Mouse (Mus musculus) MEL (cell line): ENCODE data around the gene Aunip. TPM values are rescaled to one million over a fixed set of nuclear protein-coding genes. Genes with fewer than 3 reads are reported as not detected.

Experiments used
- DNase-seq: peaks from one replicate; pipeline ENCODE4 v3.0.0; 2011; ENCODE audit warnings: low read depth, low spot score
- H3K27ac ChIP-seq: 2 replicates; pipeline ENCODE4 v1.5.1; 2012; ENCODE audit warnings: low read depth, mild to moderate bottlenecking, control low read depth, low read length, moderate library complexity; ENCODE audit not compliant: control insufficient read depth
- H3K27me3 ChIP-seq, 2 experiments: fragments of 150-350 bp in 1 of 2; sonication (generic) in 1 of 2; 2 replicates each; pipeline ENCODE4 v1.6.1; 2012; ENCODE audit warnings: low read length in 2 of 2, mild to moderate bottlenecking in 2 of 2, improper control_type of control experiment in 1 of 2, moderate library complexity in 1 of 2; ENCODE audit not compliant: insufficient read depth in 2 of 2, control insufficient read depth in 1 of 2
- H3K36me3 ChIP-seq, 2 experiments: 2 replicates each; pipeline ENCODE4 v1.6.1; 2012 to 2014; ENCODE audit warnings: low read length in 2 of 2, improper control_type of control experiment in 1 of 2, inconsistent platforms in 1 of 2, mild to moderate bottlenecking in 1 of 2; ENCODE audit not compliant: insufficient read depth in 2 of 2, control insufficient read depth in 1 of 2
- H3K4me1 ChIP-seq, 2 experiments: fragments of 150-350 bp in 1 of 2; sonication (generic) in 1 of 2; 2 replicates each; pipeline ENCODE4 v1.6.1; 2012; ENCODE audit warnings: low read length in 2 of 2, improper control_type of control experiment in 1 of 2, mild to moderate bottlenecking in 1 of 2; ENCODE audit not compliant: insufficient read depth in 2 of 2, control insufficient read depth in 1 of 2
- H3K4me3 ChIP-seq, 2 experiments: fragments of 150-350 bp in 1 of 2; sonication (generic) in 1 of 2; 2 replicates each; pipeline ENCODE4 v1.5.1; 2012; ENCODE audit warnings: low read depth in 2 of 2, low read length in 2 of 2, mild to moderate bottlenecking in 2 of 2, moderate library complexity in 2 of 2, control low read depth in 1 of 2, improper control_type of control experiment in 1 of 2; ENCODE audit not compliant: control insufficient read depth in 1 of 2, insufficient read depth in 1 of 2
- H3K79me2 ChIP-seq: 2 replicates; pipeline ENCODE4 v1.6.1; 2012; ENCODE audit warnings: mild to moderate bottlenecking, low read length, moderate library complexity; ENCODE audit not compliant: control insufficient read depth, poor library complexity, insufficient read depth
- H3K9ac ChIP-seq: 2 replicates; pipeline ENCODE4 v1.6.1; 2012; ENCODE audit warnings: low read depth, mild to moderate bottlenecking, control low read depth, low read length, moderate library complexity; ENCODE audit not compliant: control insufficient read depth, poor library complexity, severe bottlenecking
- H3K9me3 ChIP-seq: fragments of 150-350 bp; sonication (generic); replicated peaks from 2 replicates; pipeline ENCODE4 v1.6.1; 2012; ENCODE audit warnings: mild to moderate bottlenecking, low read length, improper control_type of control experiment, moderate library complexity; ENCODE audit not compliant: insufficient read depth
- BHLHE40 ChIP-seq: IDR thresholded peaks from 2 replicates; pipeline ENCODE4 v1.6.1; 2012; ENCODE audit warnings: low read depth, mild to moderate bottlenecking, inconsistent platforms, low read length, improper control_type of control experiment, borderline replicate concordance
- CHD2 ChIP-seq: IDR thresholded peaks from 2 replicates; pipeline ENCODE4 v1.6.1; 2011; ENCODE audit warnings: low read length, improper control_type of control experiment
- E2F4 ChIP-seq: IDR thresholded peaks from 2 replicates; pipeline ENCODE4 v1.6.1; 2011; ENCODE audit warnings: low read depth, low read length, improper control_type of control experiment, borderline replicate concordance
- ELF1 ChIP-seq: IDR thresholded peaks from 2 replicates; pipeline ENCODE4 v1.6.1; 2014; ENCODE audit warnings: low read depth, mild to moderate bottlenecking, inconsistent platforms, low read length, improper control_type of control experiment, moderate library complexity
- ETS1 ChIP-seq: IDR thresholded peaks from 2 replicates; pipeline ENCODE4 v1.6.1; 2012; ENCODE audit warnings: low read depth, mild to moderate bottlenecking, inconsistent platforms, low read length, improper control_type of control experiment, moderate library complexity
- HCFC1 ChIP-seq: IDR thresholded peaks from 2 replicates; pipeline ENCODE4 v1.6.1; 2012; ENCODE audit warnings: low read depth, mild to moderate bottlenecking, inconsistent platforms, low read length, improper control_type of control experiment, moderate library complexity
- JUND ChIP-seq: IDR thresholded peaks from 2 replicates; pipeline ENCODE4 v1.6.1; 2011; ENCODE audit warnings: low read depth, mild to moderate bottlenecking, improper control_type of control experiment, low read length
- MAX ChIP-seq: IDR thresholded peaks from 2 replicates; pipeline ENCODE4 v1.6.1; 2011; ENCODE audit warnings: low read length, improper control_type of control experiment
- MAZ ChIP-seq: IDR thresholded peaks from 2 replicates; pipeline ENCODE4 v1.6.1; 2012; ENCODE audit warnings: low read depth, mild to moderate bottlenecking, inconsistent platforms, low read length, improper control_type of control experiment
- MXI1 ChIP-seq: IDR thresholded peaks from 2 replicates; pipeline ENCODE4 v1.6.1; 2011; ENCODE audit warnings: mild to moderate bottlenecking, low read depth, low read length, improper control_type of control experiment
- MYC ChIP-seq: IDR thresholded peaks from 2 replicates; pipeline ENCODE4 v1.6.1; 2011; ENCODE audit warnings: low read depth, mild to moderate bottlenecking, low read length, improper control_type of control experiment, moderate library complexity
- NELFE ChIP-seq: IDR thresholded peaks from 2 replicates; pipeline ENCODE4 v1.6.1; 2011; ENCODE audit warnings: low read depth, low read length, improper control_type of control experiment
- NRF1 ChIP-seq: IDR thresholded peaks from 2 replicates; pipeline ENCODE4 v1.6.1; 2014; ENCODE audit warnings: low read depth, mild to moderate bottlenecking, inconsistent platforms, low read length, improper control_type of control experiment, moderate library complexity; ENCODE audit not compliant: poor library complexity, insufficient read depth, severe bottlenecking
- POLR2A ChIP-seq, 2 experiments: IDR thresholded peaks; 2 replicates each; pipeline ENCODE4 v1.6.1; 2011 to 2012; ENCODE audit warnings: low read length in 2 of 2, mild to moderate bottlenecking in 2 of 2, control low read depth in 1 of 2, improper control_type of control experiment in 1 of 2, low read depth in 1 of 2, moderate library complexity in 1 of 2; ENCODE audit not compliant: control insufficient read depth in 1 of 2, insufficient read depth in 1 of 2, poor library complexity in 1 of 2
- POLR2AphosphoS2 ChIP-seq: IDR thresholded peaks from 2 replicates; pipeline ENCODE4 v1.6.1; 2011; ENCODE audit warnings: low read length, improper control_type of control experiment
- POLR2AphosphoS5 ChIP-seq: IDR thresholded peaks from 2 replicates; pipeline ENCODE4 v1.6.1; 2012; ENCODE audit warnings: low read depth, borderline replicate concordance, mild to moderate bottlenecking, inconsistent platforms, low read length, moderate library complexity, mixed read lengths
- RAD21 ChIP-seq: IDR thresholded peaks from 2 replicates; pipeline ENCODE4 v1.6.1; 2011; ENCODE audit warnings: mild to moderate bottlenecking, low read depth, low read length, improper control_type of control experiment
- SIN3A ChIP-seq: IDR thresholded peaks from 2 replicates; pipeline ENCODE4 v1.6.1; 2012; ENCODE audit warnings: low read length, improper control_type of control experiment, inconsistent platforms
- TAL1 ChIP-seq: IDR thresholded peaks from 2 replicates; pipeline ENCODE4 v1.6.1; 2012; ENCODE audit warnings: mild to moderate bottlenecking, inconsistent platforms, low read length, moderate library complexity, mixed read lengths
- TBP ChIP-seq: IDR thresholded peaks from 2 replicates; pipeline ENCODE4 v1.8.0; 2011; ENCODE audit warnings: low read depth, low read length, improper control_type of control experiment
- TCF12 ChIP-seq: IDR thresholded peaks from 2 replicates; pipeline ENCODE4 v1.6.1; 2014; ENCODE audit warnings: low read depth, mild to moderate bottlenecking, inconsistent platforms, low read length, improper control_type of control experiment, moderate library complexity
- UBTF ChIP-seq: IDR thresholded peaks from 2 replicates; pipeline ENCODE4 v1.6.1; 2012; ENCODE audit warnings: low read depth, mild to moderate bottlenecking, inconsistent platforms, low read length, improper control_type of control experiment, moderate library complexity, borderline replicate concordance; ENCODE audit not compliant: insufficient read depth
- USF1 ChIP-seq: IDR thresholded peaks from 2 replicates; pipeline ENCODE4 v1.6.1; 2014; ENCODE audit warnings: low read depth, mild to moderate bottlenecking, inconsistent platforms, low read length, improper control_type of control experiment, moderate library complexity
- USF2 ChIP-seq, 2 experiments: IDR thresholded peaks; 2 replicates each; pipeline ENCODE4 v1.6.1; 2011 to 2012; ENCODE audit warnings: improper control_type of control experiment in 2 of 2, low read length in 2 of 2, borderline replicate concordance in 1 of 2, inconsistent platforms in 1 of 2, low read depth in 1 of 2, mild to moderate bottlenecking in 1 of 2; ENCODE audit not compliant: insufficient read depth in 1 of 2
- ZKSCAN1 ChIP-seq: IDR thresholded peaks from 2 replicates; pipeline ENCODE4 v1.6.1; 2012; ENCODE audit warnings: low read depth, mild to moderate bottlenecking, inconsistent platforms, low read length, improper control_type of control experiment, moderate library complexity
- ZMIZ1 ChIP-seq: IDR thresholded peaks from 2 replicates; pipeline ENCODE4 v1.6.1; 2012; ENCODE audit warnings: low read depth, mild to moderate bottlenecking, inconsistent platforms, low read length, improper control_type of control experiment, moderate library complexity
- ZNF384 ChIP-seq: IDR thresholded peaks from 2 replicates; pipeline ENCODE4 v1.6.1; 2012; ENCODE audit warnings: low read depth, mild to moderate bottlenecking, inconsistent platforms, low read length, improper control_type of control experiment
- polyA plus RNA-seq, 2 experiments: library from polyadenylated mRNA; stranded (reverse) in 1 of 2; unstranded in 1 of 2; fragments of >175 nt in 1 of 2; fragments of >200 nt in 1 of 2; gene quantifications; 2 replicates each; pipeline versions ENCODE4 v1.2.1 to v1.2.4; 2012; ENCODE audit warnings: low replicate concordance in 2 of 2, low read depth in 1 of 2; ENCODE audit not compliant: insufficient read length in 2 of 2, insufficient read depth in 1 of 2, missing spikeins in 1 of 2
- total RNA-seq: library from RNA; depleted of rRNA; stranded (reverse); fragments of 300-350 nt; gene quantifications from 2 replicates; pipeline ENCODE4 v1.2.3, GENCODE M21; 2012

The Aunip gene
- total and polyA plus RNA-seq, 3 experiments: 14.9 to 20.6 TPM; not detected in 1

DNA sequence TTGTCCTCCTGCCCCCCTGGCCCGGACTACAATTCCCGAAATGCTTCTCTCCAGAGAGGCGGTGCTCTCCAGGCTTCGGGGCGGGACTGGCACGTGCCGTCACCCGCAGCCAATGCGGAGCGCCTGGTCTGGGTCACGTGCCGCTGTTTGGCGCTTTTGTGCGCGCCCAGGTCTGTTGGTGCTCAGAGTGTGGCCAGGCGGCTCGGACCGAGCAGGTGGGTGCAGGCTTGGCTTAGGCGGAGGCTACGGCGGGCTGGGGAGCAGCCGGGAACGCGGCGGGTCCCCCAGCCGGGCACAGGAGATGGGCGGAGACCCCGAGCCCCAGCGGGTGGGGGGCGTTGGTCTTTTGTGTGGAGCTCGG is 42.6 kb upstream of the Aunip start, which contains the start of gene Stmn1:
Gene Stmn1 (plus strand): TSS at position 106 of the 361 bp plus-strand sequence.
- Histone ChIP-seq H3K9me3 (no peaks in the 10 kb centered on the region), H3K9ac (peak within 1 kb of the TSS; percentile 89), H3K79me2 (peaks cover 8% of the 10 kb centered on the region), H3K36me3 (peaks cover 5 to 13% of the 10 kb centered on the region in 2 experiments; a peak in 3 of 4 replicates), H3K4me3 (peak within 1 kb of the TSS; percentile 74 to 85), H3K4me1 (peaks cover 0 to 8% of the 10 kb centered on the region in 2 experiments; a peak in 1 of 4 replicates), H3K27ac (peak within 1 kb of the TSS; percentile 78), H3K27me3 (no peaks in the 10 kb centered on the region)
- peak; percentile 96 for DNase-seq
- TF ChIP-seq NRF1 (peak; percentile 40; the same call in 1 of the 2 replicates), USF1 (peak; percentile 98), POLR2AphosphoS5 (peak; percentile 69; the same call in 1 of the 2 replicates), ETS1 (0 out of 2 replicates have a peak, but pooled peaks have one; percentile 14), HCFC1 (peak; percentile 92), TCF12 (no peak), RAD21 (no peak), UBTF (no peak), ZMIZ1 (peak; percentile 80; the same call in 1 of the 2 replicates), SIN3A (peak; percentile 69), USF2 (IDR thresholded peaks at IDR 0.05; ENCODE audit: borderline replicate concordance in 1 of 2, insufficient read depth in 1 of 2, low read depth in 1 of 2, low read length in 2 of 2) (peak; percentile 95 to 98), ZKSCAN1 (no peak), JUND (no peak), CHD2 (no peak), NELFE (peak; percentile 94), POLR2A (IDR thresholded peaks at IDR 0.05; ENCODE audit: control insufficient read depth in 1 of 2, insufficient read depth in 1 of 2, low read depth in 1 of 2, low read length in 2 of 2, poor library complexity in 1 of 2) (peak; percentile 97 to 98), TBP (peak; percentile 85), MXI1 (peak; percentile 46), TAL1 (no peak), ELF1 (no peak), ZNF384 (no peak), MAX (peak; percentile 99), E2F4 (peak; percentile 3; the same call in 1 of the 2 replicates), BHLHE40 (peak; percentile 100), MAZ (no peak; the same call in 1 of the 2 replicates), MYC (no peak), POLR2AphosphoS2 (peak; percentile 92)
